Mouse (Mus musculus): ENCODE measurements around the gene Gipc1. TPM values are rescaled to one million over a fixed set of nuclear protein-coding genes. Genes with fewer than 3 reads are reported as not detected.

Gipc1 gene
- polyA plus RNA-seq, 1 experiment from 2014 or later, result 46.1 TPM

GRCm38 (mm10) chr8:83699566-83699965 is 47.1 kb downstream of the Gipc1 start:
- peak overlapping the region; percentile 91 for H3K9ac ChIP-seq (replicated peaks)
- DNase-seq, result no peak

GRCm38 (mm10) chr8:83700423-83701085 is 48.1 kb downstream of the Gipc1 start:
- TF ChIP-seq EP300 (IDR thresholded peaks at IDR 0.05; ENCODE audit: low read depth) (no peak), CTCF (IDR thresholded peaks at IDR 0.05; ENCODE audit: low read depth) (no peak)
- 64% methylated on average over 9 of the region's 9 CpGs for WGBS (ENCODE audit: insufficient replicate concordance)

More at GRCm38 (mm10) chr8:83699566-83699965, 47.1 kb downstream of the Gipc1 start:
- ATAC-seq, result no peak
- Histone ChIP-seq H3K4me1 (ENCODE audit: insufficient read depth) (peaks cover 40% of the 10 kb centered on the region), H3K4me3 (ENCODE audit: low read depth, low read length) (peak overlapping the region; percentile 80), H3K36me3 (replicated peaks; ENCODE audit: insufficient read depth, low read length) (no peaks in the 10 kb centered on the region), H3K9me3 (ENCODE audit: low read length) (no peaks in the 10 kb centered on the region), H3K27ac (ENCODE audit: low read depth) (peak overlapping the region; percentile 90), H3K4me2 (ENCODE audit: low read depth, low read length) (peak overlapping the region; percentile 92), H3K27me3 (ENCODE audit: insufficient read depth, low read length) (no peaks in the 10 kb centered on the region)
- no peak for TF ChIP-seq EP300 (IDR thresholded peaks at IDR 0.05; ENCODE audit: low read depth)
- TF ChIP-seq CTCF (IDR thresholded peaks at IDR 0.05; ENCODE audit: low read depth), result no peak
- WGBS (ENCODE audit: insufficient replicate concordance), result 15% methylated on average over 9 of the region's 9 CpGs

GRCm38 (mm10) chr8:83703426-83703825 is 50.9 kb downstream of the Gipc1 start:
- no peaks in the 10 kb centered on the region for H3K9me3 ChIP-seq (ENCODE audit: low read length)
- H3K4me2 ChIP-seq (ENCODE audit: low read depth, low read length), result no peak overlapping the region
- 74% methylated on average over 4 of the region's 4 CpGs for WGBS (ENCODE audit: insufficient replicate concordance)
- no peaks in the 10 kb centered on the region for H3K27me3 ChIP-seq (ENCODE audit: insufficient read depth, low read length)
- no peak overlapping the region for H3K27ac ChIP-seq (ENCODE audit: low read depth)
- H3K4me3 ChIP-seq (ENCODE audit: low read depth, low read length), result no peak overlapping the region
- peaks cover 9% of the 10 kb centered on the region for H3K4me1 ChIP-seq (ENCODE audit: insufficient read depth)
- DNase-seq (no peak), ATAC-seq (no peak)
- TF ChIP-seq CTCF (IDR thresholded peaks at IDR 0.05; ENCODE audit: low read depth), result no peak
- no peak for TF ChIP-seq EP300 (IDR thresholded peaks at IDR 0.05; ENCODE audit: low read depth)
- H3K36me3 ChIP-seq (replicated peaks; ENCODE audit: insufficient read depth, low read length), result no peaks in the 10 kb centered on the region
- H3K9ac ChIP-seq (replicated peaks), result no peak overlapping the region

More at GRCm38 (mm10) chr8:83700423-83701085, 48.1 kb downstream of the Gipc1 start:
- Histone ChIP-seq H3K9me3 (ENCODE audit: low read length) (no peaks in the 10 kb centered on the region), H3K27ac (ENCODE audit: low read depth) (peak overlapping the region; percentile 30; the same call in 1 of the 2 replicates), H3K36me3 (replicated peaks; ENCODE audit: insufficient read depth, low read length) (no peaks in the 10 kb centered on the region), H3K27me3 (ENCODE audit: insufficient read depth, low read length) (no peaks in the 10 kb centered on the region), H3K4me2 (ENCODE audit: low read depth, low read length) (0 out of 2 replicates have a peak overlapping the region, but pooled peaks have one; percentile 92), H3K4me3 (ENCODE audit: low read depth, low read length) (no peak overlapping the region), H3K4me1 (ENCODE audit: insufficient read depth) (peaks cover 31% of the 10 kb centered on the region), H3K9ac (replicated peaks) (no peak overlapping the region)
- DNase-seq, result no peak
- no peak for ATAC-seq

GRCm38 (mm10) chr8:83706411-83706810 is 53.9 kb downstream of the Gipc1 start:
- H3K9ac ChIP-seq (replicated peaks), result no peak overlapping the region
- H3K4me2 ChIP-seq (ENCODE audit: low read depth, low read length), result no peak overlapping the region
- H3K4me1 ChIP-seq (ENCODE audit: insufficient read depth), result no peaks in the 10 kb centered on the region
- 59% methylated on average over 5 of the region's 5 CpGs for WGBS (ENCODE audit: insufficient replicate concordance)
- H3K27ac ChIP-seq (ENCODE audit: low read depth), result no peak overlapping the region
- no peaks in the 10 kb centered on the region for H3K36me3 ChIP-seq (replicated peaks; ENCODE audit: insufficient read depth, low read length)
- H3K27me3 ChIP-seq (ENCODE audit: insufficient read depth, low read length), result no peaks in the 10 kb centered on the region
- no peak for ATAC-seq
- H3K9me3 ChIP-seq (ENCODE audit: low read length), result no peaks in the 10 kb centered on the region
- no peak for DNase-seq
- TF ChIP-seq CTCF (IDR thresholded peaks at IDR 0.05; ENCODE audit: low read depth) (no peak), EP300 (IDR thresholded peaks at IDR 0.05; ENCODE audit: low read depth) (no peak)
- H3K4me3 ChIP-seq (ENCODE audit: low read depth, low read length), result no peak overlapping the region

- Histone ChIP-seq H3K4me1 (ENCODE audit: insufficient read depth) (no peaks in the 10 kb centered on the region), H3K4me3 (ENCODE audit: low read depth, low read length) (no peak overlapping the region), H3K9me3 (ENCODE audit: low read length) (no peaks in the 10 kb centered on the region), H3K27me3 (ENCODE audit: insufficient read depth, low read length) (no peaks in the 10 kb centered on the region), H3K4me2 (ENCODE audit: low read depth, low read length) (no peak overlapping the region), H3K36me3 (replicated peaks; ENCODE audit: insufficient read depth, low read length) (no peaks in the 10 kb centered on the region), H3K9ac (replicated peaks) (no peak overlapping the region), H3K27ac (ENCODE audit: low read depth) (no peak overlapping the region)
- WGBS (ENCODE audit: insufficient replicate concordance), result 63% methylated on average over 8 of the region's 8 CpGs
- no peak for DNase-seq
- no peak for ATAC-seq
- no peak for TF ChIP-seq CTCF (IDR thresholded peaks at IDR 0.05; ENCODE audit: low read depth)
- no peak for TF ChIP-seq EP300 (IDR thresholded peaks at IDR 0.05; ENCODE audit: low read depth)
These were observed 55.1 kb downstream of the Gipc1 start for GRCm38 (mm10) chr8:83707554-83707953.

Other genes with a start within 250 kb of the Gipc1 start
- 40.8 and 48.0 TPM in 2 replicates for gene Scoc, start 194.3 kb upstream of the Gipc1 start, polyA plus RNA-seq (2015; fragmentation: Nextera tagmentation; extraction: Ambion mirVana)
- gene Olfr370, start 116.9 kb upstream of the Gipc1 start, polyA plus RNA-seq (2015; fragmentation: Nextera tagmentation; extraction: Ambion mirVana), result not detected in 2 replicates
- 298 and 304 TPM in 2 replicates for gene Ndufb7, start 86.0 kb upstream of the Gipc1 start, polyA plus RNA-seq (2015; fragmentation: Nextera tagmentation; extraction: Ambion mirVana)
- gene Tecr, start 44.7 kb upstream of the Gipc1 start, polyA plus RNA-seq (2015; fragmentation: Nextera tagmentation; extraction: Ambion mirVana), result 252 and 258 TPM in 2 replicates
- 29.4 and 31.6 TPM in 2 replicates for gene Dnajb1, start 44.5 kb upstream of the Gipc1 start, polyA plus RNA-seq (2015; fragmentation: Nextera tagmentation; extraction: Ambion mirVana)
- gene Ptger1, start 14.0 kb downstream of the Gipc1 start, polyA plus RNA-seq (2015; fragmentation: Nextera tagmentation; extraction: Ambion mirVana), result 0.12 and 0.16 TPM in 2 replicates
- 8.5 TPM in 2 replicates for gene Pkn1, start 46.5 kb downstream of the Gipc1 start, polyA plus RNA-seq (2015; fragmentation: Nextera tagmentation; extraction: Ambion mirVana)
- 68.5 and 80.9 TPM in 2 replicates for gene Ddx39, start 62.5 kb downstream of the Gipc1 start, polyA plus RNA-seq (2015; fragmentation: Nextera tagmentation; extraction: Ambion mirVana)
- gene Adgre5, start 88.6 kb downstream of the Gipc1 start, polyA plus RNA-seq (2015; fragmentation: Nextera tagmentation; extraction: Ambion mirVana), result 14.5 and 15.7 TPM in 2 replicates
- 0.96 and 1.5 TPM in 2 replicates for gene Adgrl1, start 247.4 kb downstream of the Gipc1 start, polyA plus RNA-seq (2015; fragmentation: Nextera tagmentation; extraction: Ambion mirVana)

All from liver, postnatal 0 days (tissue).